Mouse (Mus musculus) limb, embryonic 13.5 days (tissue): ENCODE results near the gene Gm40193. TPM values are rescaled to one million over a fixed set of nuclear protein-coding genes. Genes with fewer than 3 reads are reported as not detected.

ENCODE experiments used
- ATAC-seq: fragments of 200-750 bp; cut with Nextera tagmentation; 2 replicates; pipeline ENCODE4 v1.8.0; 2017; ENCODE audit warnings: low read depth, moderate number of reproducible peaks, moderate TSS enrichment; ENCODE audit not compliant: low FRiP score
- H3K27ac ChIP-seq: fragments of 300-500 bp; sonication (generic); 2 replicates; pipeline ENCODE4 v1.5.1; 2015; ENCODE audit warnings: inconsistent platforms, mild to moderate bottlenecking, moderate library complexity
- H3K27me3 ChIP-seq: fragments of 300-500 bp; sonication (generic); 2 replicates; pipeline ENCODE4 v1.6.1; 2015; ENCODE audit warnings: mild to moderate bottlenecking, inconsistent platforms
- H3K36me3 ChIP-seq: fragments of 300-500 bp; sonication (generic); 2 replicates; pipeline ENCODE4 v1.6.1; 2015; ENCODE audit warnings: inconsistent platforms, mild to moderate bottlenecking, moderate library complexity
- H3K4me1 ChIP-seq: fragments of 300-500 bp; sonication (generic); 2 replicates; pipeline ENCODE4 v1.6.1; 2015; ENCODE audit warnings: inconsistent platforms
- H3K4me2 ChIP-seq: fragments of 300-500 bp; sonication (generic); replicated peaks from 2 replicates; pipeline ENCODE4 v1.6.1; 2015; ENCODE audit warnings: inconsistent platforms, mild to moderate bottlenecking, moderate library complexity
- H3K4me3 ChIP-seq: fragments of 300-500 bp; sonication (generic); 2 replicates; pipeline ENCODE4 v1.5.1; 2015; ENCODE audit warnings: moderate library complexity, mild to moderate bottlenecking, inconsistent platforms
- H3K9ac ChIP-seq: fragments of 300-500 bp; sonication (generic); 2 replicates; pipeline ENCODE4 v1.6.1; 2015; ENCODE audit warnings: mild to moderate bottlenecking, inconsistent platforms
- H3K9me3 ChIP-seq: fragments of 300-500 bp; sonication (generic); 2 replicates; pipeline ENCODE4 v1.6.1; 2016; ENCODE audit warnings: inconsistent platforms
- WGBS: fragments of 180-500 bp; shearing (Covaris S2); methylation state at CpG from one replicate; pipeline ENCODE4 v1.1.7; 2015; 5-methylcytosine and 5-hydroxymethylcytosine counted together
- polyA plus RNA-seq: library from polyadenylated mRNA; unstranded; fragments of >200 nt; fragmentation: Nextera tagmentation; extraction: Ambion mirVana; gene quantifications from 2 replicates; pipeline ENCODE4 v1.2.1, GENCODE M21; 2015

Gene Gm40193
- polyA plus RNA-seq, 1 experiment from 2014 or later = not detected

GRCm38 (mm10) chr11:70518436-70518835 lies 14.3 kb downstream of the Gm40193 start:
- H3K4me2 ChIP-seq = no peak overlapping the region
- H3K9ac ChIP-seq = no peak overlapping the region
- H3K9me3 ChIP-seq = no peaks in the 10 kb centered on the region
- no peak for ATAC-seq
- H3K27ac ChIP-seq = no peak overlapping the region
- H3K36me3 ChIP-seq = no peaks in the 10 kb centered on the region
- WGBS = 23% methylated on average over 1 of the region's 1 CpGs
- peaks cover 15% of the 10 kb centered on the region; the same call in 1 of the 2 replicates for H3K27me3 ChIP-seq
- peaks cover 11% of the 10 kb centered on the region; the same call in 1 of the 2 replicates for H3K4me1 ChIP-seq
- no peak overlapping the region for H3K4me3 ChIP-seq

DNA sequence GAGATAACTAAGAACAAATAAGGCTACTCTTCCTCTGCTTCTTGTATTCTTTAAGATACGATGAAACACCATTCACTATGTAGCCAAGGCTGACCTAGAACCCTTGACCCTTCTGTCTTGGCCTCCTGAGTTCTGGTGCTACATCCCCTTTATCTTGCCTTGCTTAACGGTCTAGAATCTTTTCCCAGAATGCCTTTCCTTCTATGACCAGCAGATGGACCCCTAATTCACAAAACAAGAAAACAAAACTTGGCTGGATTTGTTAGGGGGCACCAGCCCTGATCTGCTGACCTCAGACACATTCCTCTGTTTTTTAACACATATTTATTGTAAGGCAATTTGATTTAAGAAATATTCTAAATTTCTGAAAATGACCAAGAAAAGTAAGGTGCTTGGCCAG lies 16.4 kb downstream of the Gm40193 start:
- H3K4me1 ChIP-seq = peaks cover 11% of the 10 kb centered on the region; the same call in 1 of the 2 replicates
- H3K9ac ChIP-seq = no peak overlapping the region
- no peak overlapping the region for H3K4me3 ChIP-seq
- no peak overlapping the region for H3K27ac ChIP-seq
- no peaks in the 10 kb centered on the region for H3K36me3 ChIP-seq
- H3K27me3 ChIP-seq = peaks cover 15% of the 10 kb centered on the region; the same call in 1 of the 2 replicates
- ATAC-seq = no peak
- H3K9me3 ChIP-seq = no peaks in the 10 kb centered on the region
- 21% methylated on average over 2 of the region's 2 CpGs for WGBS
- no peak overlapping the region for H3K4me2 ChIP-seq

DNA sequence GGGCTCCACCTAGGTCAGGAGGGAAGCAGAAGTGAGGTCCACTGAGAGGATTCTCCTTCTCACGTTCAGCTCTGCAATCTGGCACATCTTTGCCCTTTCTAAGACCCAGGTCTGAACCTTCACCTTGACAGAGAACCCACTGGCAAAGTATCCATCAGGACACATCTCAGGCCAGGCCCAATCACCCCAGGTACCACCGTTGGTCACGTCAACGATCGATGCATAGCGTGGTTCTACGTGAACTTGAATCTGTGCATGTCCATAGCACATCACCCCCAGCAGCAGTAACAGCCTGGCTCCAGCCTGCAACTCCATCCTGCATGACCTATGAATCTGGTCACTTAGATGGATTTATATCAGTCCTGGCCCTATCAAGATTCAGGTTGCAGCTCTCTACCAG lies 18.5 kb downstream of the Gm40193 start, which contains the start of gene Vmo1:
Gene Vmo1, minus strand, starts transcription at position 329 of the 400 bp plus-strand sequence.
- ATAC-seq = no peak
- 84% methylated on average over 7 of the region's 7 CpGs for WGBS
- no peaks in the 10 kb centered on the region for H3K9me3 ChIP-seq
- H3K36me3 ChIP-seq = no peaks in the 10 kb centered on the region
- peaks cover 10% of the 10 kb centered on the region; the same call in 1 of the 2 replicates for H3K4me1 ChIP-seq
- H3K4me2 ChIP-seq = no peak within 1 kb of the TSS
- peak within 1 kb of the TSS; percentile 14 for H3K9ac ChIP-seq
- no peaks in the 10 kb centered on the region for H3K27me3 ChIP-seq
- no peak within 1 kb of the TSS for H3K27ac ChIP-seq
- no peak within 1 kb of the TSS for H3K4me3 ChIP-seq

DNA sequence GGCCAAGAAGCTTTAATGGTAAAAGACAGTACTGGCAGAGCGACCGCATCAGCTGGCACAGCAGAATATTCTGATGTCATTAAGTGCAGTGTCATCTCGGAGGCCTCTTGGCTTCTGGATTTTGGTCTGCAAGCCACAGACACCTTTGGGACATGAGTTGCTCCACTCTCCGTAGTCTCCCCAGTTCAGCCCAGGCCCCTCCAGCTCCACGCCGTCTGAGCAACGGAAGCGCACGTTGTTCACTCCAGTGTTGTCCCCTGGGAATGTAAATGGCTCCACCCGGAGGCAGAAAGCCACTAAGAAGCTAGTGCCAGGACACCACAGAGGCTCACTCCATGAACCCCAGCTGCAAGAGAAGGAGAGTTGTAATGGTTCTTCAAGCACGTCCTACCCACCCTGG lies 19.2 kb downstream of the Gm40193 start:
- H3K27ac ChIP-seq = no peak overlapping the region
- H3K4me3 ChIP-seq = no peak overlapping the region
- H3K4me1 ChIP-seq = peaks cover 10% of the 10 kb centered on the region; the same call in 1 of the 2 replicates
- no peaks in the 10 kb centered on the region for H3K27me3 ChIP-seq
- 66% methylated on average over 11 of the region's 11 CpGs for WGBS
- H3K9ac ChIP-seq = no peak overlapping the region; the same call in none of the 2 replicates
- H3K4me2 ChIP-seq = no peak overlapping the region
- no peaks in the 10 kb centered on the region for H3K36me3 ChIP-seq
- no peaks in the 10 kb centered on the region for H3K9me3 ChIP-seq
- ATAC-seq = no peak

GRCm38 (mm10) chr11:70512709-70513342 lies 19.9 kb downstream of the Gm40193 start:
- Histone ChIP-seq H3K9me3 (no peaks in the 10 kb centered on the region), H3K27ac (no peak overlapping the region), H3K9ac (no peak overlapping the region), H3K4me3 (no peak overlapping the region), H3K36me3 (no peaks in the 10 kb centered on the region), H3K4me2 (no peak overlapping the region), H3K4me1 (peaks cover 10% of the 10 kb centered on the region; the same call in 1 of the 2 replicates), H3K27me3 (no peaks in the 10 kb centered on the region)
- 75% methylated on average over 7 of the region's 7 CpGs for WGBS
- no peak for ATAC-seq

- Histone ChIP-seq H3K4me1 (peaks cover 10% of the 10 kb centered on the region; the same call in 1 of the 2 replicates), H3K36me3 (no peaks in the 10 kb centered on the region), H3K9ac (no peak overlapping the region), H3K4me2 (no peak overlapping the region), H3K4me3 (no peak overlapping the region), H3K9me3 (no peaks in the 10 kb centered on the region), H3K27ac (no peak overlapping the region), H3K27me3 (no peaks in the 10 kb centered on the region)
- ATAC-seq = no peak
- 89% methylated on average over 7 of the region's 7 CpGs for WGBS
Measured at GRCm38 (mm10) chr11:70511825-70512224, 20.9 kb downstream of the Gm40193 start.

GRCm38 (mm10) chr11:70511242-70511641 lies 21.5 kb downstream of the Gm40193 start:
- WGBS = 67% methylated on average over 2 of the region's 2 CpGs
- H3K9me3 ChIP-seq = no peaks in the 10 kb centered on the region
- H3K27ac ChIP-seq = no peak overlapping the region
- H3K36me3 ChIP-seq = no peaks in the 10 kb centered on the region
- no peak overlapping the region for H3K4me3 ChIP-seq
- no peak overlapping the region for H3K4me2 ChIP-seq
- no peaks in the 10 kb centered on the region for H3K27me3 ChIP-seq
- peaks cover 10% of the 10 kb centered on the region; the same call in 1 of the 2 replicates for H3K4me1 ChIP-seq
- no peak overlapping the region for H3K9ac ChIP-seq
- no peak for ATAC-seq

DNA sequence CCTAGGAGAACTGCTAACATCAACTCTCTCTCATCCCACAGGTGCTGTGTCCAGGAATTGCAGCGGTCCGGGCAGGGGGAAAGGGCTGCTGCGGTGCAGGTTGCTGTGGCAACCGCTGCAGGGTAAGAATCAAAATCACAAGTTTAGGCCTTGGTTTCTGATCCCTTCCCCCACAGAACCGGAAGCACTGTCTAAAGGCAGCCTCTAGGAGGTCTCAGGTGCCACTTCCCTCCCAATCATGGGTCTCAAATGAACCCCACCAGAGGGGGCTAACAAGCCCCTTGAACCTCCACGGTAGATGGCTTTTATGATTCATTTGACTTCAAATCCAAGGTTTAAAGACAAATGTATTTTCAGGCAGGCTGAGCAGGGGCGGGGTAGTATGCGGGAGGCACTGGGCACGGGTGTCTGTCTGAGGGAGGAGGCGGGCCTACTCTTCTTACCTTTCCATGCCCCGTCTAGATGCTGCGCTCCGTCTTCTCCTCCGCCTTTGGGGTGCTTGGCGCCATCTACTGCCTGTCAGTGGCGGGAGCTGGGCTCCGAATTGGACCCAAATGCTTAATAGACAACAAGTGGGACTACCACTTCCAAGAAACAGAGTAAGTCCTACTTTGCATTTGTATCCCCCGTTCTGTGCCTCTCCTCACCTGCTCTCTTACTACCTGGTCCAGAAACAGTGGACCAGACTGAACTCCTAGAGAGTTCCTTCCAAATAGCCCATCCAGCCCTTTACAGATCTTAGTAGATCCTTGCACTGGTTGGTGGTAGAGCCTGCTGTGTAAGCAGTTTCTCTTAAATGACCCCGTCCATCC lies 22.8 kb downstream of the Gm40193 start:
- 6% methylated on average over 19 of the region's 19 CpGs for WGBS
- Histone ChIP-seq H3K4me1 (peaks cover 10% of the 10 kb centered on the region; the same call in 1 of the 2 replicates), H3K9me3 (no peaks in the 10 kb centered on the region), H3K4me2 (peak overlapping the region; percentile 52), H3K27me3 (no peaks in the 10 kb centered on the region), H3K27ac (no peak overlapping the region), H3K36me3 (no peaks in the 10 kb centered on the region), H3K4me3 (peak overlapping the region; percentile 18; the same call in 1 of the 2 replicates), H3K9ac (peak overlapping the region; percentile 8; the same call in 1 of the 2 replicates)
- no peak for ATAC-seq

DNA sequence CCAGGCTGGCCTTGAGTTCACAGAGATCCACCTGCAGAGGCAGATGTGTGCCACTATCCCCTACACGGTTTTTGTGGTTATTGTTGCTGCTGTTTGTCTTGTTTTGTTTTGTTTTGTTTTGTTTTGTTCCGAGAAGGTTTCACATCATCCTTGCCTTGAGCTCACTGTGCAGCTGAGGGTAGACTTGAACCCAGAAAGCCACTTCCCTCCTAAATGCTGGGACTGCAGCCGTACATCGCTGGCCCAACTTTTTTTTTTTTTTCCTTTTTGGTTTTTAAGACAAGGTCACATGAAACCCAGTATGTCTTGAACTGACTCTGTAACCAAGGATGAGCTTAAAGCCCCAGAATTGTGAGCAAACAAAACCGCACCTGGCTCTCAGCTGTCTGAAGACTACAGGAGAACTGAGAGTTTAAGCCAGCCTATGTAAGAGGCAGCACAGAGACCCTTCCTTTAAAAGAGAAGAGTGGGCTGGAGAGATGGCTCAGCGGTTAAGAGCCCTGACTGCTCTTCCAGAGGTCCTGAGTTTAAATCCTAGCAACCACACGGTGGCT lies 25.7 kb downstream of the Gm40193 start:
- H3K4me2 ChIP-seq = no peak overlapping the region
- 70% methylated on average over 7 of the region's 7 CpGs for WGBS
- no peak overlapping the region for H3K27ac ChIP-seq
- no peaks in the 10 kb centered on the region for H3K9me3 ChIP-seq
- H3K4me3 ChIP-seq = no peak overlapping the region
- no peaks in the 10 kb centered on the region for H3K36me3 ChIP-seq
- no peak overlapping the region for H3K9ac ChIP-seq
- no peaks in the 10 kb centered on the region for H3K27me3 ChIP-seq
- ATAC-seq = no peak
- peaks cover 10% of the 10 kb centered on the region; the same call in 1 of the 2 replicates for H3K4me1 ChIP-seq

GRCm38 (mm10) chr11:70506385-70506784 lies 26.4 kb downstream of the Gm40193 start:
- Histone ChIP-seq H3K9ac (no peak overlapping the region), H3K4me3 (no peak overlapping the region), H3K4me2 (no peak overlapping the region), H3K9me3 (no peaks in the 10 kb centered on the region), H3K27ac (no peak overlapping the region), H3K4me1 (peaks cover 10% of the 10 kb centered on the region; the same call in 1 of the 2 replicates), H3K27me3 (no peaks in the 10 kb centered on the region), H3K36me3 (no peaks in the 10 kb centered on the region)
- 35% methylated on average over 4 of the region's 4 CpGs for WGBS
- ATAC-seq = no peak

DNA sequence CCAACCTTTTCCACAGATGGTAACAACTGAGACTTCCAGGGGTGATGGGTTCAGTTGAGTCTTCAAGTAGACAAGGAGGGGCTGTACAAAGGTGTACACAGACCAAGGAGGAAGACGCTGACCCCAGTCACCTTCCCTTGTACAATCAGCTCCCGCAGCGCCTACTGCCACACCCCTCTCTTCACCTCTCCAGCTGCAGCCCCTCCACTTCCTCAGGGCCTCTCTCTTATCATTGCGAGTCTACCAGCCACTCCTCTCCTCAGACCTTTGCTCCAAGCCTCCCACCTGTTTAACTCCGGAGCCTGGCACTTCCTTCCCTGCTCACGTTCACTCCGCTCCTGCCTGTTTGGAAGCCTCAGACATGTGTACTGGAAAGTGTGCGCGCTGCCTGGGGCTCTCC lies 27.8 kb downstream of the Gm40193 start, which contains the start of gene Tm4sf5:
Gene Tm4sf5, plus strand, starts transcription at position 275 of the 400 bp plus-strand sequence.
- Histone ChIP-seq H3K9me3 (no peaks in the 10 kb centered on the region), H3K36me3 (no peaks in the 10 kb centered on the region), H3K4me3 (no peak within 1 kb of the TSS), H3K27ac (no peak within 1 kb of the TSS), H3K4me1 (peaks cover 6% of the 10 kb centered on the region; the same call in 1 of the 2 replicates), H3K27me3 (no peaks in the 10 kb centered on the region), H3K4me2 (no peak within 1 kb of the TSS), H3K9ac (no peak within 1 kb of the TSS)
- 70% methylated on average over 9 of the region's 9 CpGs for WGBS
- no peak for ATAC-seq

- Histone ChIP-seq H3K27ac (no peak overlapping the region), H3K9me3 (no peaks in the 10 kb centered on the region), H3K9ac (no peak overlapping the region), H3K4me1 (no peaks in the 10 kb centered on the region), H3K4me2 (no peak overlapping the region), H3K27me3 (no peaks in the 10 kb centered on the region), H3K36me3 (no peaks in the 10 kb centered on the region), H3K4me3 (no peak overlapping the region)
- no peak for ATAC-seq
- whole genome bisulfite sequencing = 66% methylated on average over 3 of the region's 3 CpGs
Measured at GRCm38 (mm10) chr11:70502018-70502417, 30.7 kb downstream of the Gm40193 start.
